Mouse (Mus musculus): Measurements from ENCODE around the gene Hyal3. TPM values are rescaled to one million over a fixed set of nuclear protein-coding genes. Genes with fewer than 3 reads are reported as not detected.

Hyal3 gene
- polyA plus RNA-seq, 1 experiment from 2014 or later: 0.66 TPM

DNA sequence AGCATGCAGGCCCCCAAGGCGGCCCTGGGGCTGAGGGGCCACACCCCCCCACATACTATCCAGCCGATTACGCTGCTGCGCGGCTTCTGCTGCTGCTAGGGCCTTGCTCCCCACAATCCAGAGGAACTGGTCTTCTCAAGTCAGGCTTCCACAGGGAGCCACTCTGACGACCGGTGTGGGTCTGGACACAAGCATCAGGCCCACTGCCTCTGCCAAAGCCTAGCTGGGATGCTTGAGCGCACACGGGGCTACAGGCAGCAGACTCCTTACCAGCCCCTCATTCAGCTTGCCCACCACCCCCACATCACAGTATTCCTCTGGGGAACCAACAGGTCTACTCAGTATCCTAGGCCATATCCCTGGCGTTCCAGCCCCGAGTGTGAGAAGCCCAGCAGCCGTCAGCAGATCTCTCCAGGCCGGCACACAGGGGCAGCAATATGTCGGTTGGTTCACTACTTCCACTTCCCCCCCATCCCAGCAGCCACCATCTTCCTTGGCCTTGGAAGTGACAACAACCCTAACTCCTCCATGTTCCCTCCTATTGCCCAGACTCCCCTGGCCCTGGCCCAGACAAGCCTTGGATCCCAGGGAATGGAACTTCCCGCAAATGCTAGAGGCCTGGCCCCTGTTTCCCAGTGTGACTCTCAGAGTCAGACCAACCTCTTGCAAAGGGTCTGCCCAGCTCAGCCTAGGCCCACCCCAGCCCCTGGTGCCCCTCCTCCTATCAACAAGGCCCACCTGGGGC is 53.2 kb downstream of the Hyal3 start:
- Histone ChIP-seq H3K27ac (replicated peaks; ENCODE audit: low read depth, low read length) (peak overlapping the region; percentile 87), H3K4me1 (ENCODE audit: control insufficient read depth, insufficient read depth, low read length) (peaks cover 31% of the 10 kb centered on the region), H3K4me3 (ENCODE audit: low read depth, low read length) (peak overlapping the region; percentile 89), H3K9me3 (replicated peaks; ENCODE audit: control insufficient read depth, low read length) (no peaks in the 10 kb centered on the region), H3K27me3 (ENCODE audit: control insufficient read depth, insufficient read depth, low read length) (no peaks in the 10 kb centered on the region), H3K9ac (replicated peaks; ENCODE audit: low read length) (peak overlapping the region; percentile 90), H3K36me3 (replicated peaks; ENCODE audit: control insufficient read depth, insufficient read depth, low read depth, low read length) (no peaks in the 10 kb centered on the region), H3K4me2 (ENCODE audit: low read depth, low read length) (peak overlapping the region; percentile 97)
- no peak for DNase-seq (ENCODE audit: low spot score)
- 1% methylated on average over 15 of the region's 15 CpGs for WGBS
- ATAC-seq (replicated peaks; ENCODE audit: insufficient number of reproducible peaks, low FRiP score, low TSS enrichment, low read depth): no peak

DNA sequence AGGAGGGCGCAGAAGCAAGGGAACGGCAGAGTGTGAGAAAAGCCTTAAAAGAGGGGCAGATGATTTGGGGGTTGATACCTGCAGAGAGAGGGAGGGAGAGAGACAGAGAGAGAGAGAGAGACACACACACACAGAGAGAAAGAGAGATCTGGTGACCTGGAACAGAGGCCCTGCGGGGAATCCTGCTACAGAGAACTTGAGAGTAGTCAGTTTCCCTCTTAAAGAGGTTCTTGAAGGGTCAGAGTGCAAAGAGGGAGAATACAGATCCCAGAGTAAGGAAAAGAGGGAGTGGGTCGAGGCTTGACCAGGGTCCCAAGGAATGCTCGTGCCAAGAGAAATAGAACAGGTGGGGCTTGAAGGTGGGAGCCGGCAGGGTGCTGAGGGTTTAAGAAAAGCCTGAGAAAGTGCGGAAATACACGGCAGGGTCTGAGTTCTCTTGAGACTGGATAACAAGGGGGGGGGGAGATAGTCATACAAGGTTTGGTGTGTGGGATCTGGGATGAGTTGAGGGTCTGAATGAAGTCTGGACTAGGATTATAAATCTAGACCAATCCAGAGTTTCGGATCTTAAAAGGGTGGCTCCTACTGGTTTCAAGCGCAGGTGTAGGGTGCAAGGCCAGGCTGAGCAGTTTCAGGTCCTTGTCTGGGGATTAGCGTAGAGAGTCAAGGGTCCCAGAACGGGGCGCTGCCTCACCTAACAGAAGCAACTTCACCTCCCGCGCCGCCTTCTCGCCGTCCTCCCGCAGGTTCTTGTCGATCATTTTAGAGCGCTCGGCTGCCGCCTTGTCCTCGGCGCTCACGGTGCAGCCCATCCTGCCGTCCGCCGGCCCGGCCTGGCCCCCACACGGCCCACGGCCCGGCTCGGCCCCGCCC is 54.0 kb downstream of the Hyal3 start:
- H3K4me3 ChIP-seq (ENCODE audit: low read depth, low read length): peak overlapping the region; percentile 89
- WGBS: 1% methylated on average over 34 of the region's 35 CpGs
- peaks cover 26% of the 10 kb centered on the region for H3K4me1 ChIP-seq (ENCODE audit: control insufficient read depth, insufficient read depth, low read length)
- ATAC-seq (replicated peaks; ENCODE audit: insufficient number of reproducible peaks, low FRiP score, low TSS enrichment, low read depth) (0 out of 2 replicates have a peak, but pooled peaks have one; percentile 4), DNase-seq (ENCODE audit: low spot score) (no peak)
- H3K27me3 ChIP-seq (ENCODE audit: control insufficient read depth, insufficient read depth, low read length): no peaks in the 10 kb centered on the region
- H3K27ac ChIP-seq (replicated peaks; ENCODE audit: low read depth, low read length): peak overlapping the region; percentile 87
- no peaks in the 10 kb centered on the region for H3K9me3 ChIP-seq (replicated peaks; ENCODE audit: control insufficient read depth, low read length)
- peak overlapping the region; percentile 97 for H3K4me2 ChIP-seq (ENCODE audit: low read depth, low read length)
- no peaks in the 10 kb centered on the region for H3K36me3 ChIP-seq (replicated peaks; ENCODE audit: control insufficient read depth, insufficient read depth, low read depth, low read length)
- peak overlapping the region; percentile 90 for H3K9ac ChIP-seq (replicated peaks; ENCODE audit: low read length)

DNA sequence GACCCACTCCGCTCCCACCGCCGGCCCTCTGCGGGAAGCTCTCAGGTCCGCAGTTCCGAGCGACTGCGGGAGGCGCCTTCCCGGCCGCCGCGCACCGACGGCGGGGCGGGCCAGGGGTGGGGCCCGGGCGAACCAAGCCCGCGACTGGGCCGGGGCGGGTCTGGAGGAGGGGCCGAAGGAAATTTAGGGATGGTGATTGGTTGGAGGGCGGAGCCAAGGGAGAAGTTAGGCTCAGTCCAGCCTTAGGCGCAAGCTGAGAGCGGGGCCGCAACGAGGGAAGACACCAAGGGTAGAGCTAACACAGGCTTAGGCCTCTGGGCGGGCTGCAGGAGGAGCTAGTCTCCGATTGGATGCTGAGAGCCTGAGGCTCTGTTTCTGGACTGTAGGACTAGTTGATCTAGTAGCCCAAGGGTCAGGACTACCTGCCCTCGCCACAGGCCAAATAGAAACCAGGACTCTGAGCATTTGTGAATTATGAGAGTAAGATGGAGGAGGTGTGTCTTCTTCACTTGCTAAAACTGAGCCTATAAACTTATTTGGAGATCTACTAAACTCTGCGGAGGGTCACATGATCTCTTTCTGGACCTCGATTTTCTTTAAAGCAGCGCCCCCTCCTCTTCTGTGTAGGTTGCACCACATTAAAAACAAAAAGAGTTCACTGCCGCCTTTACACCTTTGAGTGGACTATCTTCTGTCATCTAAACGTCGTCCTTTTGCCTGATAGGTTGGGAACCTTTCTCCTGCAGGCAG is 54.8 kb downstream of the Hyal3 start, which contains the start of gene Gnai2:
Gene Gnai2 (minus strand): TSS at position 89 of the 750 bp plus-strand sequence.
- Histone ChIP-seq H3K4me1 (ENCODE audit: control insufficient read depth, insufficient read depth, low read length) (peaks cover 18% of the 10 kb centered on the region), H3K27ac (replicated peaks; ENCODE audit: low read depth, low read length) (peak within 1 kb of the TSS; percentile 87), H3K4me2 (ENCODE audit: low read depth, low read length) (peak within 1 kb of the TSS; percentile 97), H3K9ac (replicated peaks; ENCODE audit: low read length) (peak within 1 kb of the TSS; percentile 90), H3K4me3 (ENCODE audit: low read depth, low read length) (peak within 1 kb of the TSS; percentile 89), H3K9me3 (replicated peaks; ENCODE audit: control insufficient read depth, low read length) (no peaks in the 10 kb centered on the region), H3K36me3 (replicated peaks; ENCODE audit: control insufficient read depth, insufficient read depth, low read depth, low read length) (no peaks in the 10 kb centered on the region), H3K27me3 (ENCODE audit: control insufficient read depth, insufficient read depth, low read length) (no peaks in the 10 kb centered on the region)
- DNase-seq (ENCODE audit: low spot score) (peak; percentile 98), ATAC-seq (replicated peaks; ENCODE audit: insufficient number of reproducible peaks, low FRiP score, low TSS enrichment, low read depth) (peak; percentile 94)
- 3% methylated on average over 36 of the region's 38 CpGs for WGBS

Other genes with a start within 250 kb of the Hyal3 start
- 8.2 and 11.0 TPM in 2 replicates for gene Hemk1, start 242.5 kb upstream of the Hyal3 start, polyA plus RNA-seq (2014; fragmentation: Nextera tagmentation; extraction: Ambion mirVana)
- 0.70 and 0.72 TPM in 2 replicates for gene 6430571L13Rik, start 240.2 kb upstream of the Hyal3 start, polyA plus RNA-seq (2014; fragmentation: Nextera tagmentation; extraction: Ambion mirVana)
- 0.59 and 0.63 TPM in 2 replicates for gene Cacna2d2, start 181.2 kb upstream of the Hyal3 start, polyA plus RNA-seq (2014; fragmentation: Nextera tagmentation; extraction: Ambion mirVana)
- gene Tmem115, start 46.9 kb upstream of the Hyal3 start, polyA plus RNA-seq (2014; fragmentation: Nextera tagmentation; extraction: Ambion mirVana): 43.3 and 49.7 TPM in 2 replicates
- gene Cyb561d2, start 38.6 kb upstream of the Hyal3 start, polyA plus RNA-seq (2014; fragmentation: Nextera tagmentation; extraction: Ambion mirVana): 14.3 and 18.9 TPM in 2 replicates
- 39.2 and 41.9 TPM in 2 replicates for gene Nprl2, start 38.6 kb upstream of the Hyal3 start, polyA plus RNA-seq (2014; fragmentation: Nextera tagmentation; extraction: Ambion mirVana)
- 0.93 and 1.1 TPM in 2 replicates for gene Zmynd10, start 33.5 kb upstream of the Hyal3 start, polyA plus RNA-seq (2014; fragmentation: Nextera tagmentation; extraction: Ambion mirVana)
- gene Rassf1, start 29.3 kb upstream of the Hyal3 start, polyA plus RNA-seq (2014; fragmentation: Nextera tagmentation; extraction: Ambion mirVana): 42.4 and 43.3 TPM in 2 replicates
- gene Tusc2, start 17.6 kb upstream of the Hyal3 start, polyA plus RNA-seq (2014; fragmentation: Nextera tagmentation; extraction: Ambion mirVana): 68.5 and 68.9 TPM in 2 replicates
- gene Hyal2, start 12.9 kb upstream of the Hyal3 start, polyA plus RNA-seq (2014; fragmentation: Nextera tagmentation; extraction: Ambion mirVana): 138 and 150 TPM in 2 replicates
- gene Hyal1, start 3.9 kb upstream of the Hyal3 start, polyA plus RNA-seq (2014; fragmentation: Nextera tagmentation; extraction: Ambion mirVana): 5.3 and 7.3 TPM in 2 replicates
- gene Naa80, start 1.9 kb upstream of the Hyal3 start, polyA plus RNA-seq (2014; fragmentation: Nextera tagmentation; extraction: Ambion mirVana): 11.8 and 14.2 TPM in 2 replicates
- 42.3 and 42.9 TPM in 2 replicates for gene Ifrd2, start 6.8 kb downstream of the Hyal3 start, polyA plus RNA-seq (2014; fragmentation: Nextera tagmentation; extraction: Ambion mirVana)
- 1.1 and 1.3 TPM in 2 replicates for gene Sema3b, start 28.4 kb downstream of the Hyal3 start, polyA plus RNA-seq (2014; fragmentation: Nextera tagmentation; extraction: Ambion mirVana)
- 369 and 379 TPM in 2 replicates for gene Gnai2, start 54.5 kb downstream of the Hyal3 start, polyA plus RNA-seq (2014; fragmentation: Nextera tagmentation; extraction: Ambion mirVana)
- gene Slc38a3, start 88.7 kb downstream of the Hyal3 start, polyA plus RNA-seq (2014; fragmentation: Nextera tagmentation; extraction: Ambion mirVana): 7.0 and 7.6 TPM in 2 replicates
- gene Gnat1, start 98.9 kb downstream of the Hyal3 start, polyA plus RNA-seq (2014; fragmentation: Nextera tagmentation; extraction: Ambion mirVana): 1.4 TPM in 1 of 2 replicates, not detected in the other
- 17.6 and 17.7 TPM in 2 replicates for gene Sema3f, start 129.7 kb downstream of the Hyal3 start, polyA plus RNA-seq (2014; fragmentation: Nextera tagmentation; extraction: Ambion mirVana)
- 184 and 198 TPM in 2 replicates for gene Rbm5, start 190.2 kb downstream of the Hyal3 start, polyA plus RNA-seq (2014; fragmentation: Nextera tagmentation; extraction: Ambion mirVana)